Mouse (Mus musculus) limb, embryonic 14.5 days (tissue): Measurements from ENCODE around the gene Hic1. TPM values are rescaled to one million over a fixed set of nuclear protein-coding genes. Genes with fewer than 3 reads are reported as not detected.

Experiments
- ATAC-seq: fragments of 200-750 bp; cut with Nextera tagmentation; 2 replicates; pipeline ENCODE4 v1.8.0; 2017; ENCODE audit warnings: low read depth, moderate number of reproducible peaks, moderate TSS enrichment; ENCODE audit not compliant: low FRiP score
- DNase-seq: peaks from one replicate; pipeline ENCODE4 v3.0.0-alpha.2; 2015; ENCODE audit warnings: low spot score
- H3K27ac ChIP-seq: fragments of 300-500 bp; sonication (generic); replicated peaks from 2 replicates; pipeline ENCODE4 v1.5.1; 2014; ENCODE audit warnings: low read depth, mild to moderate bottlenecking, low read length, moderate library complexity, mixed read lengths
- H3K27me3 ChIP-seq: fragments of 300-500 bp; sonication (generic); 2 replicates; pipeline ENCODE4 v1.6.1; 2014; ENCODE audit warnings: low read length, mixed read lengths; ENCODE audit not compliant: control insufficient read depth, insufficient read depth
- H3K36me3 ChIP-seq: fragments of 300-500 bp; sonication (generic); 2 replicates; pipeline ENCODE4 v1.6.1; 2014; ENCODE audit warnings: mild to moderate bottlenecking, low read length, moderate library complexity, mixed read lengths; ENCODE audit not compliant: control insufficient read depth, insufficient read depth
- H3K4me1 ChIP-seq: fragments of 300-500 bp; sonication (generic); 2 replicates; pipeline ENCODE4 v1.6.1; 2014; ENCODE audit warnings: antibody characterized with exemption, low read length, mixed read lengths; ENCODE audit not compliant: control insufficient read depth, insufficient read depth
- H3K4me2 ChIP-seq: fragments of 300-500 bp; sonication (generic); replicated peaks from 2 replicates; pipeline ENCODE4 v1.6.1; 2014; ENCODE audit warnings: low read depth, mild to moderate bottlenecking, low read length, moderate library complexity; ENCODE audit not compliant: severe bottlenecking
- H3K4me3 ChIP-seq: fragments of 300-500 bp; sonication (generic); replicated peaks from 2 replicates; pipeline ENCODE4 v1.5.1; 2014; ENCODE audit warnings: low read length
- H3K9ac ChIP-seq: fragments of 300-500 bp; sonication (generic); 2 replicates; pipeline ENCODE4 v1.6.1; 2014; ENCODE audit warnings: mild to moderate bottlenecking, low read depth, low read length, moderate library complexity; ENCODE audit not compliant: severe bottlenecking
- H3K9me3 ChIP-seq: fragments of 300-500 bp; sonication (generic); 2 replicates; pipeline ENCODE4 v1.6.1; 2016; ENCODE audit warnings: low read length; ENCODE audit not compliant: control insufficient read depth
- POLR2A ChIP-seq: fragments of 200-500 bp; IDR thresholded peaks from 2 replicates; pipeline ENCODE4 v1.8.0; 2012; ENCODE audit warnings: inconsistent platforms, mild to moderate bottlenecking, moderate library complexity, borderline replicate concordance; ENCODE audit not compliant: insufficient read depth, insufficient read length; ENCODE audit errors: extremely low read depth
- WGBS: fragments of 180-500 bp; shearing (Covaris S2); extraction: QIAGEN DNeasy Blood & Tissue Kit; methylation state at CpG from one replicate; pipeline ENCODE4 v1.1.7; 2014; 5-methylcytosine and 5-hydroxymethylcytosine counted together
- polyA plus RNA-seq, 2 experiments: library from polyadenylated mRNA; depleted of rRNA in 1 of 2; stranded (reverse) in 1 of 2; unstranded in 1 of 2; fragments of >200 nt; fragmentation: Nextera tagmentation in 1 of 2; extraction: Ambion mirVana in 1 of 2; gene quantifications; 2 replicates each; pipeline versions ENCODE4 v1.2.1 to v1.2.3; 2012 to 2014

Gene Hic1
- polyA plus RNA-seq, 2 experiments = 21.4 to 90.8 TPM

- DNase-seq = peak; percentile 57
- no peak for ATAC-seq
- Histone ChIP-seq H3K9me3 (no peaks in the 10 kb centered on the region), H3K4me3 (no peak overlapping the region), H3K9ac (no peak overlapping the region), H3K4me1 (peaks cover 76% of the 10 kb centered on the region), H3K27ac (no peak overlapping the region), H3K27me3 (no peaks in the 10 kb centered on the region), H3K36me3 (peaks cover 2% of the 10 kb centered on the region; the same call in 1 of the 2 replicates), H3K4me2 (no peak overlapping the region)
- 48% methylated on average over 5 of the region's 5 CpGs for WGBS
- TF ChIP-seq POLR2A = no peak
Measured at GRCm38 (mm10) chr11:75136666-75137398, 32.5 kb downstream of the Hic1 start.

- Histone ChIP-seq H3K27me3 (no peaks in the 10 kb centered on the region), H3K4me2 (no peak overlapping the region), H3K4me1 (peaks cover 61% of the 10 kb centered on the region), H3K27ac (0 out of 2 replicates have a peak overlapping the region, but pooled peaks have one; percentile 27), H3K9ac (no peak overlapping the region), H3K36me3 (peaks cover 2% of the 10 kb centered on the region; the same call in 1 of the 2 replicates), H3K4me3 (no peak overlapping the region), H3K9me3 (no peaks in the 10 kb centered on the region)
- no peak for TF ChIP-seq POLR2A
- 81% methylated on average over 4 of the region's 4 CpGs for WGBS
- ATAC-seq = no peak
- no peak for DNase-seq
Measured at GRCm38 (mm10) chr11:75135358-75135757, 34.0 kb downstream of the Hic1 start.

GRCm38 (mm10) chr11:75134485-75135068 is 34.7 kb downstream of the Hic1 start:
- H3K36me3 ChIP-seq = peaks cover 2% of the 10 kb centered on the region; the same call in 1 of the 2 replicates
- no peak for ATAC-seq

GRCm38 (mm10) chr11:75133951-75134350 is 35.4 kb downstream of the Hic1 start:
- no peak overlapping the region for H3K4me2 ChIP-seq
- H3K36me3 ChIP-seq = peaks cover 2% of the 10 kb centered on the region; the same call in 1 of the 2 replicates
- WGBS = 9% methylated on average over 2 of the region's 2 CpGs
- no peak overlapping the region; the same call in 1 of the 2 replicates for H3K27ac ChIP-seq
- H3K27me3 ChIP-seq = no peaks in the 10 kb centered on the region
- no peak overlapping the region for H3K4me3 ChIP-seq
- DNase-seq (peak; percentile 49), ATAC-seq (peak; percentile 58; the same call in 1 of the 2 replicates)
- no peak overlapping the region for H3K9ac ChIP-seq
- peaks cover 47% of the 10 kb centered on the region for H3K4me1 ChIP-seq
- no peak for TF ChIP-seq POLR2A
- H3K9me3 ChIP-seq = no peaks in the 10 kb centered on the region

More at GRCm38 (mm10) chr11:75134485-75135068, 34.7 kb downstream of the Hic1 start:
- no peak overlapping the region for H3K4me3 ChIP-seq
- H3K9me3 ChIP-seq = no peaks in the 10 kb centered on the region
- H3K27me3 ChIP-seq = no peaks in the 10 kb centered on the region
- 0 out of 2 replicates have a peak overlapping the region, but pooled peaks have one; percentile 27 for H3K27ac ChIP-seq
- H3K9ac ChIP-seq = no peak overlapping the region
- TF ChIP-seq POLR2A = no peak
- WGBS = 38% methylated on average over 5 of the region's 5 CpGs
- H3K4me2 ChIP-seq = no peak overlapping the region
- peak; percentile 18 for DNase-seq
- peaks cover 53% of the 10 kb centered on the region for H3K4me1 ChIP-seq

- peak overlapping the region; percentile 1; the same call in 1 of the 2 replicates for H3K27ac ChIP-seq
- ATAC-seq = no peak
- H3K9ac ChIP-seq = no peak overlapping the region
Measured at GRCm38 (mm10) chr11:75133391-75133790, 35.9 kb downstream of the Hic1 start.

More at GRCm38 (mm10) chr11:75133391-75133790, 35.9 kb downstream of the Hic1 start:
- DNase-seq = no peak
- no peak for TF ChIP-seq POLR2A
- Histone ChIP-seq H3K36me3 (peaks cover 2% of the 10 kb centered on the region; the same call in 1 of the 2 replicates), H3K9me3 (no peaks in the 10 kb centered on the region), H3K4me1 (peaks cover 41% of the 10 kb centered on the region), H3K4me3 (no peak overlapping the region), H3K27me3 (no peaks in the 10 kb centered on the region), H3K4me2 (no peak overlapping the region)
- 82% methylated on average over 5 of the region's 5 CpGs for WGBS
